20 mouse cellular contexts compared by ENCODE assay signal in genomic region chr17:31497726-31498125, GRCm38 (mm10). TPM values are rescaled to one million over a fixed set of nuclear protein-coding genes. Genes with fewer than 3 reads are reported as not detected.
DNase-seq lines count a peak whose midpoint lies in the region; ATAC-seq lines count a peak whose summit lies in the region.
"Had no signal": no experiment of that assay in that cellular context is flagged by ENCODE, and none has a peak within 500 bp of the region (broad histone marks: within the 10 kb centered on the region; RNA-seq: fewer than 3 reads in every experiment).

No protein-coding gene starts in this region.

- 90% methylated on average over 6 of the region's 6 CpGs for WGBS in hindbrain, embryonic 14.5 days

- H3K27me3 ChIP-seq in hindbrain, embryonic 14.5 days (ENCODE audit: control insufficient read depth, insufficient read depth, low read length): no peaks in the 10 kb centered on the region
- H3K27me3 ChIP-seq: embryonic facial prominence, embryonic 12.5 days; forebrain, embryonic 15.5 days; heart, embryonic 15.5 days had no signal

- H3K4me3 ChIP-seq in hindbrain, embryonic 14.5 days (replicated peaks; ENCODE audit: low read length): no peak overlapping the region
- H3K4me3 ChIP-seq: embryonic facial prominence, embryonic 12.5 days; forebrain, embryonic 15.5 days; heart, adult 2 months; heart, embryonic 15.5 days; hindbrain, embryonic 10.5 days had no signal

- DNase-seq in heart, adult 11 months: peak; percentile 88
- no peak for DNase-seq in heart, postnatal 4 days
- peak; percentile 51 to 64 for DNase-seq in cerebellum, adult 18-20 months
- DNase-seq in cerebellum, postnatal 14 days: peak; percentile 42 to 57
- no peak for DNase-seq in hindbrain, embryonic 14.5 days (ENCODE audit: low spot score)
- no peak for DNase-seq in B cell, adult 2 months
- DNase-seq: adrenal gland, adult 8-10 months; gastrocnemius, postnatal 10 days; heart, adult 2 months; heart, postnatal 14 days; kidney, adult 8-10 months had no signal

- H3K27ac ChIP-seq in hindbrain, embryonic 14.5 days: no peak overlapping the region
- H3K27ac ChIP-seq: embryonic facial prominence, embryonic 12.5 days; forebrain, embryonic 15.5 days; heart, adult 2 months; heart, embryonic 15.5 days; hindbrain, embryonic 10.5 days had no signal

- H3K4me1 ChIP-seq in hindbrain, embryonic 14.5 days (replicated peaks; ENCODE audit: control insufficient read depth, insufficient read depth, low read length): no peaks in the 10 kb centered on the region
- H3K4me1 ChIP-seq: embryonic facial prominence, embryonic 12.5 days; forebrain, embryonic 15.5 days; heart, embryonic 15.5 days; hindbrain, embryonic 10.5 days had no signal

- H3K9me3 ChIP-seq in hindbrain, embryonic 14.5 days (ENCODE audit: control insufficient read depth, low read length): no peaks in the 10 kb centered on the region
- H3K9me3 ChIP-seq: embryonic facial prominence, embryonic 12.5 days; forebrain, embryonic 15.5 days; G1E; heart, embryonic 15.5 days; hindbrain, embryonic 10.5 days had no signal

- ATAC-seq in hindbrain, embryonic 14.5 days (ENCODE audit: low FRiP score): no peak
- ATAC-seq: forebrain, embryonic 15.5 days; hindbrain, embryonic 16.5 days; inflammation-experienced regulatory T-cells, adult 6 months; intestine, postnatal 0 days had no signal

- peaks cover 76% of the 10 kb centered on the region for H3K36me3 ChIP-seq in hindbrain, embryonic 14.5 days (replicated peaks; ENCODE audit: control insufficient read depth, insufficient read depth)

- H3K9ac ChIP-seq in hindbrain, embryonic 14.5 days: no peak overlapping the region
- H3K9ac ChIP-seq: embryonic facial prominence, embryonic 12.5 days; forebrain, embryonic 15.5 days; heart, embryonic 15.5 days had no signal

- H3K4me2 ChIP-seq in hindbrain, embryonic 14.5 days (replicated peaks): no peak overlapping the region
- H3K4me2 ChIP-seq: embryonic facial prominence, embryonic 12.5 days; forebrain, embryonic 15.5 days; heart, embryonic 11.5 days; heart, embryonic 15.5 days had no signal

RNA-seq across cellular contexts. Expression of gene Wdr4, which starts 22.1 kb away (rescaled TPM):
- total RNA-seq in heart, postnatal 4 days (2021): 10 to 100 TPM; 15.9 to 16.4 TPM
- polyA plus RNA-seq in hindbrain, embryonic 14.5 days (2014; fragmentation: Nextera tagmentation; extraction: Ambion mirVana): 29.5 and 30.9 TPM in 2 replicates

RNA-seq across cellular contexts. Expression of gene Ndufv3, which starts 22.2 kb away (rescaled TPM):
- total RNA-seq in heart, postnatal 4 days (2021): 100 to 1,000 TPM; 873 to 920 TPM
- 441 and 514 TPM in 2 replicates for polyA plus RNA-seq in hindbrain, embryonic 14.5 days (2014; fragmentation: Nextera tagmentation; extraction: Ambion mirVana)

Comparison
In these comparisons a context has a peak if more than half of its experiments do, and no peak if none do; other contexts are left out.
1. DNase-seq: peak in heart, adult 11 months (single experiment), cerebellum, adult 18-20 months (2 of 2) and cerebellum, postnatal 14 days (2 of 2); none in heart, postnatal 4 days (single experiment), hindbrain, embryonic 14.5 days (single experiment) and B cell, adult 2 months (0 of 2).